Mouse (Mus musculus): ENCODE measurements around the gene Mrps23. TPM values are rescaled to one million over a fixed set of nuclear protein-coding genes. Genes with fewer than 3 reads are reported as not detected.

Gene Mrps23
- polyA plus RNA-seq, 1 experiment: 38.2 TPM

GRCm38 (mm10) chr11:88184632-88185180, 19.5 kb upstream of the Mrps23 start:
- Histone ChIP-seq H3K27ac (ENCODE audit: control insufficient read depth, insufficient read depth, low read depth, low read length, poor library complexity) (no peak overlapping the region), H3K4me1 (ENCODE audit: control insufficient read depth, insufficient read depth, low read length) (no peaks in the 10 kb centered on the region), H3K4me3 (replicated peaks; ENCODE audit: control insufficient read depth, low read depth, low read length) (no peak overlapping the region)
- TF ChIP-seq POLR2A (IDR thresholded peaks at IDR 0.05; ENCODE audit: borderline replicate concordance, control insufficient read depth, low read depth, low read length): no peak
- WGBS: 70% methylated on average over 17 of the region's 17 CpGs

- Histone ChIP-seq H3K4me1 (ENCODE audit: control insufficient read depth, insufficient read depth, low read length) (no peaks in the 10 kb centered on the region), H3K4me3 (replicated peaks; ENCODE audit: control insufficient read depth, low read depth, low read length) (no peak overlapping the region), H3K27ac (ENCODE audit: control insufficient read depth, insufficient read depth, low read depth, low read length, poor library complexity) (no peak overlapping the region)
- no peak for TF ChIP-seq CTCF (IDR thresholded peaks at IDR 0.05; ENCODE audit: control insufficient read depth, insufficient read depth, low read length)
- TF ChIP-seq POLR2A (IDR thresholded peaks at IDR 0.05; ENCODE audit: borderline replicate concordance, control insufficient read depth, low read depth, low read length): no peak
- 81% methylated on average over 14 of the region's 14 CpGs for WGBS
Measured at GRCm38 (mm10) chr11:88186078-88186946, 17.9 kb upstream of the Mrps23 start.

- TF ChIP-seq CTCF (IDR thresholded peaks at IDR 0.05; ENCODE audit: control insufficient read depth, insufficient read depth, low read length): no peak
- no peak for TF ChIP-seq POLR2A (IDR thresholded peaks at IDR 0.05; ENCODE audit: borderline replicate concordance, control insufficient read depth, low read depth, low read length)
- Histone ChIP-seq H3K4me1 (ENCODE audit: control insufficient read depth, insufficient read depth, low read length) (no peaks in the 10 kb centered on the region), H3K4me3 (replicated peaks; ENCODE audit: control insufficient read depth, low read depth, low read length) (no peak overlapping the region), H3K27ac (ENCODE audit: control insufficient read depth, insufficient read depth, low read depth, low read length, poor library complexity) (no peak overlapping the region)
- 57% methylated on average over 2 of the region's 2 CpGs for WGBS
Measured at GRCm38 (mm10) chr11:88186947-88187243, 17.3 kb upstream of the Mrps23 start.

GRCm38 (mm10) chr11:88187417-88188133, 16.6 kb upstream of the Mrps23 start:
- WGBS: 12% methylated on average over 25 of the region's 25 CpGs
- Histone ChIP-seq H3K4me1 (ENCODE audit: control insufficient read depth, insufficient read depth, low read length) (no peaks in the 10 kb centered on the region), H3K4me3 (replicated peaks; ENCODE audit: control insufficient read depth, low read depth, low read length) (peak overlapping the region; percentile 67), H3K27ac (ENCODE audit: control insufficient read depth, insufficient read depth, low read depth, low read length, poor library complexity) (peak overlapping the region; percentile 62)
- TF ChIP-seq CTCF (IDR thresholded peaks at IDR 0.05; ENCODE audit: control insufficient read depth, insufficient read depth, low read length): peak; percentile 88
- no peak for TF ChIP-seq POLR2A (IDR thresholded peaks at IDR 0.05; ENCODE audit: borderline replicate concordance, control insufficient read depth, low read depth, low read length)

GRCm38 (mm10) chr11:88188216-88188615, 16.0 kb upstream of the Mrps23 start:
- 31% methylated on average over 8 of the region's 8 CpGs for WGBS
- no peak for TF ChIP-seq POLR2A (IDR thresholded peaks at IDR 0.05; ENCODE audit: borderline replicate concordance, control insufficient read depth, low read depth, low read length)
- TF ChIP-seq CTCF (IDR thresholded peaks at IDR 0.05; ENCODE audit: control insufficient read depth, insufficient read depth, low read length): no peak
- H3K4me1 ChIP-seq (ENCODE audit: control insufficient read depth, insufficient read depth, low read length): no peaks in the 10 kb centered on the region
- no peak overlapping the region for H3K27ac ChIP-seq (ENCODE audit: control insufficient read depth, insufficient read depth, low read depth, low read length, poor library complexity)
- peak overlapping the region; percentile 67 for H3K4me3 ChIP-seq (replicated peaks; ENCODE audit: control insufficient read depth, low read depth, low read length)

GRCm38 (mm10) chr11:88188635-88189034, 15.6 kb upstream of the Mrps23 start:
- no peak for TF ChIP-seq CTCF (IDR thresholded peaks at IDR 0.05; ENCODE audit: control insufficient read depth, insufficient read depth, low read length)
- no peak for TF ChIP-seq POLR2A (IDR thresholded peaks at IDR 0.05; ENCODE audit: borderline replicate concordance, control insufficient read depth, low read depth, low read length)
- no peak overlapping the region for H3K4me3 ChIP-seq (replicated peaks; ENCODE audit: control insufficient read depth, low read depth, low read length)
- 81% methylated on average over 7 of the region's 7 CpGs for WGBS
- no peak overlapping the region for H3K27ac ChIP-seq (ENCODE audit: control insufficient read depth, insufficient read depth, low read depth, low read length, poor library complexity)
- no peaks in the 10 kb centered on the region for H3K4me1 ChIP-seq (ENCODE audit: control insufficient read depth, insufficient read depth, low read length)

GRCm38 (mm10) chr11:88192595-88192994, 11.6 kb upstream of the Mrps23 start:
- H3K4me1 ChIP-seq (ENCODE audit: control insufficient read depth, insufficient read depth, low read length): no peaks in the 10 kb centered on the region
- no peak overlapping the region for H3K27ac ChIP-seq (ENCODE audit: control insufficient read depth, insufficient read depth, low read depth, low read length, poor library complexity)
- H3K4me3 ChIP-seq (replicated peaks; ENCODE audit: control insufficient read depth, low read depth, low read length): no peak overlapping the region
- 21% methylated on average over 4 of the region's 4 CpGs for WGBS
- TF ChIP-seq POLR2A (IDR thresholded peaks at IDR 0.05; ENCODE audit: borderline replicate concordance, control insufficient read depth, low read depth, low read length) (no peak), CTCF (IDR thresholded peaks at IDR 0.05; ENCODE audit: control insufficient read depth, insufficient read depth, low read length) (no peak)

GRCm38 (mm10) chr11:88193098-88193823, 10.9 kb upstream of the Mrps23 start:
- H3K4me1 ChIP-seq (ENCODE audit: control insufficient read depth, insufficient read depth, low read length): no peaks in the 10 kb centered on the region
- H3K27ac ChIP-seq (ENCODE audit: control insufficient read depth, insufficient read depth, low read depth, low read length, poor library complexity): no peak overlapping the region
- TF ChIP-seq CTCF (IDR thresholded peaks at IDR 0.05; ENCODE audit: control insufficient read depth, insufficient read depth, low read length) (no peak), POLR2A (IDR thresholded peaks at IDR 0.05; ENCODE audit: borderline replicate concordance, control insufficient read depth, low read depth, low read length) (no peak)
- no peak overlapping the region for H3K4me3 ChIP-seq (replicated peaks; ENCODE audit: control insufficient read depth, low read depth, low read length)
- WGBS: 19% methylated on average over 34 of the region's 34 CpGs

All from bone marrow, adult 2 months (tissue).